Mouse (Mus musculus): Measurements from ENCODE around the gene Mcf2l.

Mcf2l gene

GRCm38 (mm10) chr8:12951051-12951630 lies 77.5 kb downstream of the Mcf2l start:
- no peak for DNase-seq (ENCODE audit: low spot score)

DNA sequence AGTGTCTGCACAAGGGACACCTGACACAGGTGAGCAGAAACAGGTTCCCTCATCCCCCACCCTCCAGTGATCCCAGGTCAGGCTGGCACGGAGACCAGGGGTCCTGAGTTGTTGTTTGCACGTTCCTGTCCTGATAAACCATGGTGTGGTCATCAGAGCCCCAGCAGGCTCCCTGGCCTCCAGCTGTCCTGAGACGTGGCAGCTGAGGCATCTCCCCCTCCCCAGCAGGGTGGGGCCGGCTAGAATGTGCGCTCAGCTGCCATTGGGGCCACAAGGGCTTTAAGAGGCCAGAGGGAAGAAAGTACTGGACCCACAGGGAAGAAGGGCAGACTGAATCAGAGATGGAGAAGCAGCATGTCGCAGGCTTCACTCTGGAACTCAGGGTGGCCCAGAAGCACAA lies 79.1 kb downstream of the Mcf2l start:
- no peak for DNase-seq (ENCODE audit: low spot score)

DNA sequence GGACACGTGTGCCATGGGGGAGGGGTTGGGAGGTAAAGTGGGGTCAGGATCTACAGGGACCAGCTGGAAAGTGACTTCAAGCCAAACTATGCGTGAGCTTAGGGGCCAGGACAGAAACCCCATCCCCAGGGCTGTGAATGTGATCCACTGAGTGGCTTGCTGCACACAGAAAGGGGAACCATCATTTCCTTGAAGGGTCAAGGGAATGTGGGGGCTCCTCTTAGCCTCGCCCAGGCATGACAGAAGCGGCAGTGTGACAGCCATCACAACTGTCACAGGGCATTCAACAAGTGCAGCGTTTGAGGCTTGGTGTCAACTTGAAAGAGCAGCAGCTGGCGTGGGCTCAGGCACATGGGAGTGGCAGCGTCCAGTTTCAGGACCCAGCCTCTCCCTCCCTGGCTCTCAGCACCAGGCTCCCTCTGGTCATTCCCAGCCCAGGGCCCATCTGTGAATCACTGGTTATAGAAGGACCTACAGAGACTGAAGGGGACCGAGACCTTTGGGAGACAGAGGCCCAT lies 81.8 kb downstream of the Mcf2l start:
- no peak for DNase-seq (ENCODE audit: low spot score)

GRCm38 (mm10) chr8:12955880-12956279 lies 82.3 kb downstream of the Mcf2l start:
- DNase-seq (ENCODE audit: low spot score) = no peak

DNA sequence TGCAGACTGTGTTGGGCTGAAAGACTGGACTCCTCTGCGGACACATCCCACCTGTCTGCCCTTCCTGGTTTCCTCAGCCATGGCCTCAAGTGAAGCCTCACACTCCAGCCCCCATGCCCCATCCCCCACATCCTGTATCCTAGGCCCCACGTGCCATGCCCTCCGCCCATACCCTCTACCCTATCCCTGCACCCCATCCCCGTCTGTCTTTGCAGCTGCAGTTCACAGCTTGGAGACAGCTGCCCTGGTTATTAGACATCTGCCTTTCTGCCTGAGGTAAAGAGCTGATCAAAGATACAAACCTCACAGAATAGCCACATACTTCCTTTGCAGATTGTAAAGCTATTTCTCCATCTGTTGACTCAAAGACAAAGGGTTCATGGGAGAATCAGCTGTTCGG lies 83.3 kb downstream of the Mcf2l start:
- no peak for DNase-seq (ENCODE audit: low spot score)

- no peak for DNase-seq (ENCODE audit: low spot score)
Observed at GRCm38 (mm10) chr8:12957419-12957818, 83.8 kb downstream of the Mcf2l start.

DNA sequence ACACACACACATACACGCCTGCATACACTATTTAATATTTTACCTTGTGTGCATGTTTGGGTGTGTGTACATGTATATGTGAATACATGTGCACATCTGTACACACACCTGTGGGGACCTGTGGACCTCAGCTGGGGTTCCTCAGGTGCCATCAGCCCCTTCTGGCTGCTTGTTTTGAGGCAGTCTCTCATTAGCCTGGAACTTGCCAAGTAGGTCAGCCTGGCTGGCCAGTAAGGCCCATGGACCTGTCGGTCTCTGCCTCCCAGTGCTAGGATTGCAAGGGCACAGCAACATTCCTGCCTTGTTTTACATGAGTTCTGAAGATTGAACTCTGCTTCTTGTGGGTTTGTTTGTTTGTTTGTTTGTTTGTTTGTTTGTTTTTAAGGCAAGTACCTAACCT lies 87.0 kb downstream of the Mcf2l start:
- DNase-seq (ENCODE audit: low spot score) = no peak

DNA sequence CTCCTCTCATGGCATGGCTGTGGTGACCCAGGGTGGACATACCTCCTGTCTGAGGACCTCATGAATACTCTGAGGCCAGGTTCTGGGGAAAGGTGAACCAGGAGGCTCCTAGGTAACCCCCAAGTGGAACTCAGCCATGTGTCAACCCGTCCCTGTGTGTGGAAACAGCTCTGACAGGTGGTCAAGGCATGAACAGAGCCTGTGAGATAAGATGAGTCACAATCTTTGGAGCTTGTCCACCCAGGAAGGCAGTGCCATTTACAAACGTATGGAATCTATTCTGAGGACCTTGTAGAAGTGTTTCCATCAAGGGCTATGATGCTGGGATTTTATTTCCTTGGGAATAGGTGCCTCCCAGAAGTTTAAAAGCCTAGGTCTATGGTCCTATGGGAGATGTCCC lies 87.6 kb downstream of the Mcf2l start:
- DNase-seq (ENCODE audit: low spot score) = no peak

GRCm38 (mm10) chr8:12961821-12962534 lies 88.4 kb downstream of the Mcf2l start:
- no peak for DNase-seq (ENCODE audit: low spot score)

DNA sequence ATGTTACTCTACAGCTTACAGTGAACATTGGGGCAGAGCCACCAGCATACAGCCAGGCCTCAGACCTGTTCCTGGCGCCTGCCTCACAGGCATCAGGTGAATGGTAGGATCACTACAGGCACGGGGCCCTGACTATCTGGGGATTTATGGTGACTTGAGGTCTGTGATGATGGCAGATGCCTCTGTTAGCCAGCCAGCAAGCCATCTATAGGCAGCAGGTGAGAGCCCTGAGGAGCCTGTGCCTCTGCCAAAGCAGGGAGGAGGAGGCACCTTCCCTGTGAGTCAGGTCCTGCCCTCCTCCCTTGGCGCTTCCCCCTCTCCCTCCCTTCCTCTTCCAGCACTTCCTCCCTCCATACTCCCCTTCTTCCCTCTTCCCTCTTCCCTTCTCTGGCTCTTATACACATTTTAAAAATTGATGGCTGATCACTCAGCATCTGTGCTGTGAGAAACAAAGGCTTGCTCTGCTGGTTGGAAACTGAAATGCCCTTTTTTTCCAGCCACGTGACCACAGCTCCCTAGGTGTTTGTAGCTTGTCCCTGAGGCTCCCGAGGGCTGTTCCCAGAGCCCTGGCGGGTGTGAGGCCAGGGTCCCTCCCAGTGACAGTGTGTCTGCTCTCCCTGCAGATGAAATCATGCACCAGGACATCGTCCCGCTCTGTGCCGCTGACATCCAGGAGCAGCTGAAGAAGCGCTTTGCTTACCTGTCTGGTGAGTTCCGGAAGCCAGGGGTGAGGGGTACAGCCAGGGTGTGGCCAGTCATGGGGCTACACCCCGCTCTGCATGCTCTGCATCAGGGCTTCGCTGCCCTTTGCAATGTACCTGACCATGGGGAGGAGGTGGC lies 89.2 kb downstream of the Mcf2l start:
- no peak for DNase-seq (ENCODE audit: low spot score)

GRCm38 (mm10) chr8:12976290-12976689 lies 102.7 kb downstream of the Mcf2l start:
- no peak for DNase-seq (ENCODE audit: low spot score)

DNA sequence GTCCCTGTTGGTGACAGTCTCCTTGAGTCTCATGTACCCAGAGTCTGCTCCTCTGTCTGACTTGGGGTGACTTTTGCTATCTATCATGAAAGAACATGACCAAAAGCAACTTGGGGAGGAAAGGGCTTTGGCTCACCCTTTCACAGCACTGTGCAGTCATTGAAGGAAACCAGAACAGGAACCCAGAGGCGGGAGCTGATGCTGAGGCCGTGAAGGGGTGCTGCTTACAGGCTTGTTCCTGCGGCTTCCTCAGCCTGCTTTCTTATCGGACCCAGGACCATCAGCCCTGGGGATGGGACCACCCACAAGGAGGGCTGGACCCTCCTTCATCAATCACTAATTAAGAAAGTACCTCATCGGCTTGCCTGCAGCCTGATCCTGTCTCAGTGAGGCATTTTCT lies 103.1 kb downstream of the Mcf2l start:
- DNase-seq (ENCODE audit: low spot score) = no peak

- no peak for DNase-seq (ENCODE audit: low spot score)
Observed at GRCm38 (mm10) chr8:12977325-12977724, 103.7 kb downstream of the Mcf2l start.

DNA sequence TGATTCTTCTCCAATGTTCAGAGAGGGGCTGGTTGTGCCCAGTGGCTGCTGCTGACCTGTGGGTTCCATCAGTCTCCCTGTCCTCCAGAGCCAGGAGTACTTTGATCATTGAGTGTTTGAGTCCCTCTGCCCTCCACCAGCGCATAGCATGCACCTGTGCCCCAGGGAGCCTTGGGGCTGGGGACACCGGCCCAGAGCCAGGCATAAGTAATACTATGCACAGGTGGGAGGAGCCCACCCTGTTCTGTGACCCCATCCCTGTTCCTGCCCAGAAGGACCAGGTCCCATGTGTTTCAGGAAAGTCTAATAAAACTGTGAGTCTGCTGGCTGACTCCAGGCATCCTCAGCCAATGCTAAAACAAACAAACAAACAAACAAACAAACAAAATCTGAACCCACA lies 104.7 kb downstream of the Mcf2l start:
- no peak for DNase-seq (ENCODE audit: low spot score)

GRCm38 (mm10) chr8:12978726-12979125 lies 105.1 kb downstream of the Mcf2l start:
- DNase-seq (ENCODE audit: low spot score) = peak; percentile 54

- peak; percentile 65 for DNase-seq (ENCODE audit: low spot score)
Observed at GRCm38 (mm10) chr8:12983681-12984467, 110.3 kb downstream of the Mcf2l start.

- DNase-seq (ENCODE audit: low spot score) = no peak
Observed at GRCm38 (mm10) chr8:12984601-12985243, 111.1 kb downstream of the Mcf2l start.

DNA sequence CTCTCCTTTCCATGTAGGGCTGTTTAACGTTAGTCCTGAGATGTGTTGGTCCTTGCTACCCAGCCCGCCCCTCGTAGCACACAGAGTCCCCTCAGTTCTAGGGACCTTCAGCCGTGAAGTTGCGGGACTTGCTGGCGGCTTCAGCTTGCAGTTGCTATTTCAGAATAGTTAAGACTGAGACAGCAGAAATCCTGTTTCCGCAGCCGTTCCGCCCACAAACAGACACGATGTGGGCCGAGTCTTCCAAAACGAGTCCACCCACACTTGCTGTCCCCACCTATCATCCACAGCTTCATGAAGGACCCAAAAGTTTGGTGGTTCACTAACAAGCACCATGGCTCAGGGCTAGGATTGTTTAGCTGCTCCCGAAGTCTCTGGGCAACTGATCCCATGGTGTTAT lies 111.7 kb downstream of the Mcf2l start:
- no peak for DNase-seq (ENCODE audit: low spot score)

DNA sequence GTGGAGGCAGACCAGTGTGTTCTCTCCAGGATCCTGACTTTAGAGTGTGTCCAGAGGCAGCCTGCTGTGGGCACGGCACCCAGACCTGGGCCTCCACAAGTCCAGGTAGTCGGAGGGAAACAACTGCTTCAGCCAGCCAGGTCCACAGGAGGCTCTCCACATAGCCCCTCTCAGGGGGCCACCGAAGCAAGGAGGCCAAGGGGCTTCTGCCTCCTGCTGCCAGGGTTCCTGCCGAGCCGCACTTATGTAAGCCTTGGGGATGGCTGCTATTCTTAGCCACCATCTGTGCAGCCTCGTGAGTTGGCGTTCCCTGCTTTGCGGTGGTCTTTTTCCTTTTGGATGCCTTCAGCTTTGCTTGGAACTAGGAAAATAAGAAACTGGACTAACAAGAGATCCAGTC lies 114.0 kb downstream of the Mcf2l start:
- no peak for DNase-seq (ENCODE audit: low spot score)

DNA sequence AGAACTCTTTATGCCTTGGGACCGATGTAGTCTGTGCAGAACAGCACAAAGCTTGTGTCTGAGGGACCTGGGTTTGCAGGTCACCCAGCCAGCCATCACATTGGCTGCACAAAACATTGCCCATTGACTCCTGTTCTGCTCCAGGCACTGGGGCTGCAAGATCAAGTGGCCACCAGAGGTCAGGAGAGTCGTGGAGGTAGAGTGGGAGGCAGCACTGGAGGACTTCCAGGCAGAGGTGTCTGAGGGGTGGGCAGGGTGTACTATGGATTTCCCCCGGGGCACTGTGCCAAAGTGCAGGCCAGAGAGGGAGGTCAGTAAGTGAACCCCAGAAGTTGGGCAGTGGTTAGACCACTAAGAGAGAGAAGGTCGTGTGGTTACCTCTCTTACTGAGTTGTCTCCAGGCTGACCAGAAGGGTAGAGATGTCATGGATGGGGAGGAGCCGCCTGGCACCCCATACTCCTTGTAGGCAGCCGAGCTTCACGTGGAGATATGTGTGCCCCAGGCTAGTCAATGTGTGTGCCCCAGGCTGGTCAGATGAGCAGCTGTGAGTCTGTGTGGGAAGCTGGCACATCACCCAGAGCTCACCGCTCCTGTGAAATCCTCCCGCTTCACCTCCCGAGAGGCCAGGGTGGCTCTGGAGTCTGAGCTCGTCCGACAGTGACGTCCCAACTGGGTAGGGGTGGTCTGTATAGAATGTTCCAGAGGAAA lies 115.3 kb downstream of the Mcf2l start:
- no peak for DNase-seq (ENCODE audit: low spot score)

DNA sequence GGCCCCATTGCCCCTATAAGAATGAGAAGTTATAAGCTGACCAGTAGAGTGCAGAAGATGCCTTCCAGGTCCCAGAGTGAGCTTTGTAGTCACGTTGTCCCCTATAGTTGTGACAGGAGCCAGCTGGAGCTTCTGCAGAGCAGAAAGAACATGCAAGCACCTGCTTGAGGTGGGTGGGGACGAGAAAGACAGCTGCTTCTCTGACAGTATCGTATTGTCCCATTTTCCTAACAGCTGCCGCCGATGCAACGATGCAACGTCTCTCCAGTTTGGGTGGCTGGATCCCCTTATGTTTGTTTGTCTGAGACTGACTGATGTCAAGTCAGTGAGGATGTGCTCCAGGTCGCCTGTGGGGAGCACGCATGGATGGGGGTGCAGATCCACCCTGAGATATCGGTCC lies 117.8 kb downstream of the Mcf2l start:
- DNase-seq (ENCODE audit: low spot score) = no peak
